Mouse (Mus musculus) stomach, postnatal 0 days (tissue): ENCODE results near the gene Dnajc5. TPM values are rescaled to one million over a fixed set of nuclear protein-coding genes. Genes with fewer than 3 reads are reported as not detected.
A peak's percentile ranks its signal among the peaks of the same experiment; 100 is the strongest.

Experiments
- ATAC-seq: fragments of 200-750 bp; cut with Nextera tagmentation; 2 replicates; pipeline ENCODE4 v1.8.0; 2017; ENCODE audit not compliant: low FRiP score, low TSS enrichment
- DNase-seq: peaks from one replicate; pipeline ENCODE4 v3.0.0-alpha.2; 2016; ENCODE audit warnings: low spot score
- H3K27ac ChIP-seq: fragments of 300-500 bp; sonication (generic); replicated peaks from 2 replicates; pipeline ENCODE4 v1.5.1; 2014; ENCODE audit warnings: mild to moderate bottlenecking, control low read depth
- H3K27me3 ChIP-seq: fragments of 300-500 bp; sonication (generic); 2 replicates; pipeline ENCODE4 v1.6.1; 2014; ENCODE audit warnings: low read length; ENCODE audit not compliant: control insufficient read depth, insufficient read depth
- H3K36me3 ChIP-seq: fragments of 300-500 bp; sonication (generic); 2 replicates; pipeline ENCODE4 v1.6.1; 2014; ENCODE audit warnings: low read length, mixed read lengths; ENCODE audit not compliant: control insufficient read depth, insufficient read depth
- H3K4me1 ChIP-seq: fragments of 300-500 bp; sonication (generic); replicated peaks from 2 replicates; pipeline ENCODE4 v1.6.1; 2014; ENCODE audit warnings: antibody characterized with exemption; ENCODE audit not compliant: control insufficient read depth, insufficient read depth
- H3K4me2 ChIP-seq: fragments of 300-500 bp; sonication (generic); replicated peaks from 2 replicates; pipeline ENCODE4 v1.6.1; 2014; ENCODE audit warnings: low read depth, mild to moderate bottlenecking, control low read depth, moderate library complexity
- H3K4me3 ChIP-seq: fragments of 300-500 bp; sonication (generic); 2 replicates; pipeline ENCODE4 v1.5.1; 2014; ENCODE audit warnings: low read depth, low read length, control low read depth
- H3K9ac ChIP-seq: fragments of 300-500 bp; sonication (generic); 2 replicates; pipeline ENCODE4 v1.6.1; 2014; ENCODE audit warnings: mild to moderate bottlenecking, low read length, control low read depth, mixed read lengths
- H3K9me3 ChIP-seq: fragments of 300-500 bp; sonication (generic); 2 replicates; pipeline ENCODE4 v1.6.1; 2016; ENCODE audit warnings: low read length; ENCODE audit not compliant: control insufficient read depth
- CTCF ChIP-seq: IDR thresholded peaks from 2 replicates; pipeline ENCODE4 v1.5.1; 2016; ENCODE audit warnings: antibody characterized with exemption, low read depth, mild to moderate bottlenecking, moderate library complexity
- EP300 ChIP-seq: optimal IDR thresholded peaks from 2 replicates; pipeline ENCODE3; 2016; ENCODE audit warnings: antibody characterized with exemption
- WGBS: fragments of 180-500 bp; shearing (Covaris S2); extraction: QIAGEN DNeasy Blood & Tissue Kit; methylation state at CpG from one replicate; pipeline ENCODE4 v1.1.7; 2014; 5-methylcytosine and 5-hydroxymethylcytosine counted together
- polyA plus RNA-seq: library from polyadenylated mRNA; unstranded; fragments of >200 nt; fragmentation: Nextera tagmentation; extraction: Ambion mirVana; gene quantifications from 2 replicates; pipeline ENCODE4 v1.2.1, GENCODE M21; 2015

The Dnajc5 gene
- polyA plus RNA-seq, 1 experiment from 2014 or later: 52.7 TPM

DNA sequence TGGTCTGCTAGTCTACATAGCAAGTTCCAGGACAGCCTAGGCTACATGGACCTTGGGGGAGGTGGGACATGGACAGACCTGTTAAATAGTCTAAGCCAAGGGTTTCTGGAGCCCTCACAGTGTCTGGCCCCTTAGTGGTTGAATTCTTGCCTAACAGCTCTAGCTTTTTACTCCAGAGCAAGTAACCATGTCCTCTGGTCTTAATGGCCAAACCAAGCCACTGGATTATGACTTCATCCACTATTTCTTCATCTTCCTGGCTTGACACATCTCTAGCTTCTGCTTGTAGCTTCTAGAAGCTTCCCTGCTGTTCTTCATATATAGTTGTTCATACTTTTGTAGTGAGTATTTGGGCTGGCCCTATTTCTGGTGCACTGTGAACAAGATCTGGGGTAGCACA is 33.5 kb downstream of the Dnajc5 start:
- Histone ChIP-seq H3K4me3 (no peak overlapping the region), H3K9me3 (no peaks in the 10 kb centered on the region), H3K27ac (no peak overlapping the region), H3K36me3 (peaks cover 14% of the 10 kb centered on the region), H3K4me2 (no peak overlapping the region), H3K9ac (no peak overlapping the region), H3K4me1 (no peaks in the 10 kb centered on the region), H3K27me3 (no peaks in the 10 kb centered on the region)
- DNase-seq: no peak
- ATAC-seq: no peak
- TF ChIP-seq EP300 (no peak), CTCF (no peak)

- no peak overlapping the region for H3K27ac ChIP-seq
- no peaks in the 10 kb centered on the region for H3K27me3 ChIP-seq
- no peaks in the 10 kb centered on the region for H3K4me1 ChIP-seq
- DNase-seq (no peak), ATAC-seq (no peak)
- peaks cover 5% of the 10 kb centered on the region; the same call in 1 of the 2 replicates for H3K36me3 ChIP-seq
- H3K4me2 ChIP-seq: no peak overlapping the region
- no peak overlapping the region for H3K4me3 ChIP-seq
- TF ChIP-seq CTCF: no peak
- TF ChIP-seq EP300: no peak
- no peaks in the 10 kb centered on the region for H3K9me3 ChIP-seq
- no peak overlapping the region for H3K9ac ChIP-seq
- WGBS: 91% methylated on average over 3 of the region's 3 CpGs
Measured at GRCm38 (mm10) chr2:181567338-181567737, 47.1 kb downstream of the Dnajc5 start.

DNA sequence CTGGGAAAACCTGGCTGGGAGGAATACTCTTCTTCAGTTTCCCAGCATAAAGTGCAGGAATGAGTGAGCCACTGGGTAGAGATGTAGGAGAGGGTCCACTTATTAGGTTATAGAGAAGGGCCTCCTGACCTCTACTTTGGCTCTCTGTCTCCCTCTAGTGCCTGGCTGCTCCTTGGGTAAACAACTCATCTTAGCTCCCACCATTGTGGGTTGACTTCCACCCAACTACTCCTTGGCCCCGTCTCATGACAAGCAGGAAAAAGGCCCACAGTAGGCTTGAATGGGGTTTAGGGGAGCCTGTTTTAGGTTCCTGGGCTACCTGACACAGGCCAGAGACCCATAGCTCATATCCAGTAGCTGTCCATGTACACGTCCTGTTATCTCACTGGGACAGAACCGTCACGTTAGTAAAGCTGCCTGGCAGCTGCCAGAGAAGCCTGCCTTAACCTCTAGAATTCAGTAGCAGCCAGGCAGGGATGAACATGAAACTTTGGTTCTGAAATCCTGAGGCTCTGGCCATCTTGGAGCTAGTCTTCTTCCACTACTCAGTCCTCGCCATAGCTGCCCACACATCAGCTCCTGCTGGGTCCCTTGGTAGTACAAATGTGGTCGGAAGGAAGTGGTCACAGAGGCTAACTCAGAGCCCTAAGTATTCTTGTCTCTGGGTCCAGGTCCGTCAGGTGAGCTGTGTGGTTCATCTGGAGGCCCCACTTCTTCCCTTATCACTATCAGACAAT is 48.2 kb downstream of the Dnajc5 start:
- TF ChIP-seq CTCF (peak; percentile 76), EP300 (no peak)
- 70% methylated on average over 7 of the region's 7 CpGs for WGBS
- ATAC-seq (no peak), DNase-seq (peak; percentile 57)
- no peak overlapping the region for H3K27ac ChIP-seq
- no peaks in the 10 kb centered on the region for H3K9me3 ChIP-seq
- H3K36me3 ChIP-seq: peaks cover 11% of the 10 kb centered on the region; the same call in 1 of the 2 replicates
- no peaks in the 10 kb centered on the region for H3K27me3 ChIP-seq
- no peak overlapping the region for H3K9ac ChIP-seq
- no peaks in the 10 kb centered on the region for H3K4me1 ChIP-seq
- H3K4me2 ChIP-seq: no peak overlapping the region
- H3K4me3 ChIP-seq: no peak overlapping the region

GRCm38 (mm10) chr2:181569856-181570255 is 49.6 kb downstream of the Dnajc5 start:
- no peak for ATAC-seq
- Histone ChIP-seq H3K4me3 (no peak overlapping the region), H3K9ac (no peak overlapping the region), H3K27ac (no peak overlapping the region), H3K36me3 (peaks cover 15% of the 10 kb centered on the region; the same call in 1 of the 2 replicates), H3K4me2 (no peak overlapping the region), H3K4me1 (no peaks in the 10 kb centered on the region), H3K27me3 (no peaks in the 10 kb centered on the region), H3K9me3 (no peaks in the 10 kb centered on the region)
- 92% methylated on average over 10 of the region's 10 CpGs for WGBS
- DNase-seq: peak; percentile 12
- no peak for TF ChIP-seq CTCF
- no peak for TF ChIP-seq EP300

DNA sequence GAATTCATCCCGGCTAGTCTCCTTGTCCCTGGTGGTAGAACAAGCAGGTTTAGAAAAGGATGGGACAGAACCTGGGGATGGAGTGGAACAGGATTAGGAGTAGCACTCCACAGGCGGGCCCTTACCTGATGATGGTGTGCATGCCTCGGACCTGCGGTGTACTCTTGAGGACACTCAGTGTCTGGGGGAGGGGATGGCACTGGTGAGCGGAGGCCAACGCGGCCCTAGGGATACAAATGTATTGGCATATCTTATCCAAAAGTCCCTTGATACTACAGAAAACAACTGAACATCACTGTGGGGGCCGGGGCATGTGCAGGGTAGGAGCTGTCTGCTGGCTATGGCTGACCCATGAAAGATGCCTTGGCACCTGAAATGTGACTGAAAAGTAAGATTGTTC is 50.1 kb downstream of the Dnajc5 start:
- peaks cover 15% of the 10 kb centered on the region; the same call in 1 of the 2 replicates for H3K36me3 ChIP-seq
- 90% methylated on average over 8 of the region's 8 CpGs for WGBS

GRCm38 (mm10) chr2:181570921-181571595 is 50.8 kb downstream of the Dnajc5 start:
- Histone ChIP-seq H3K4me2 (no peak overlapping the region), H3K9ac (no peak overlapping the region), H3K9me3 (no peaks in the 10 kb centered on the region), H3K36me3 (peaks cover 15% of the 10 kb centered on the region; the same call in 1 of the 2 replicates), H3K4me3 (no peak overlapping the region), H3K27me3 (no peaks in the 10 kb centered on the region), H3K4me1 (no peaks in the 10 kb centered on the region), H3K27ac (no peak overlapping the region)
- 68% methylated on average over 6 of the region's 6 CpGs for WGBS
- TF ChIP-seq CTCF: no peak
- TF ChIP-seq EP300: no peak
- ATAC-seq: no peak
- DNase-seq: peak; percentile 10

More for the DNA sequence above, 50.1 kb downstream of the Dnajc5 start:
- Histone ChIP-seq H3K27ac (no peak overlapping the region), H3K4me1 (no peaks in the 10 kb centered on the region), H3K27me3 (no peaks in the 10 kb centered on the region), H3K4me2 (no peak overlapping the region), H3K4me3 (no peak overlapping the region), H3K9ac (no peak overlapping the region), H3K9me3 (no peaks in the 10 kb centered on the region)
- ATAC-seq (no peak), DNase-seq (no peak)
- no peak for TF ChIP-seq EP300
- no peak for TF ChIP-seq CTCF
